Mouse (Mus musculus): ENCODE results near the gene Acsl5. TPM values are rescaled to one million over a fixed set of nuclear protein-coding genes. Genes with fewer than 3 reads are reported as not detected.

Gene Acsl5
- polyA plus RNA-seq, 2 experiments: 13.6 to 42.8 TPM

DNA sequence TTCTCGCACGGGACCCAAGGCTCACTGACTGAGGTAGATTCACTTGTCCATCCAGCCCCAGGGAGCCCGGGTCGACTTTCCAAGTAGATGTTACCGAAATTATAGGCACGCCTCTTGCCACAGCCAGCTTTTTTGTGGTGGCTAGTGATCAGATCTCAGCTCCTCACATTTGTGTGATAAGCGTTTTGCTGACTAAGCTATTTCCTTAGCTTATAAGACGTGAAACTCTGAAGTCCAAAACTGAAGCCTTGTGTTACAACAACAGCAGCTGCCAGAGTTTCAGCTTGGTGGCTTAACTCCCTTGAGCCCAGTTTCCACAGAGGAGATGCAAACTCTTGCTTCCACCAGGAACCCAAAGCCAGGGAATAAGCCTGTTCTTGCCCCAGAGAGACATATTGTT is 70.9 kb downstream of the Acsl5 start:
- Histone ChIP-seq H3K9me3 (ENCODE audit: control insufficient read depth, low read length) (no peaks in the 10 kb centered on the region), H3K4me3 (replicated peaks; ENCODE audit: low read length) (no peak overlapping the region), H3K36me3 (ENCODE audit: control insufficient read depth, insufficient read depth, low read length) (peaks cover 26% of the 10 kb centered on the region; the same call in 1 of the 2 replicates), H3K4me1 (ENCODE audit: control insufficient read depth, insufficient read depth, low read length) (no peaks in the 10 kb centered on the region), H3K9ac (ENCODE audit: low read depth, low read length, severe bottlenecking) (no peak overlapping the region), H3K4me2 (replicated peaks; ENCODE audit: low read depth, low read length, severe bottlenecking) (no peak overlapping the region), H3K27me3 (ENCODE audit: control insufficient read depth, insufficient read depth, low read length) (no peaks in the 10 kb centered on the region), H3K27ac (replicated peaks; ENCODE audit: low read depth, low read length) (no peak overlapping the region)
- ATAC-seq (ENCODE audit: low FRiP score, low read depth) (no peak), DNase-seq (ENCODE audit: low spot score) (no peak)
- WGBS: 85% methylated on average over 8 of the region's 8 CpGs
- no peak for TF ChIP-seq POLR2A (IDR thresholded peaks at IDR 0.05; ENCODE audit: borderline replicate concordance, extremely low read depth, insufficient read depth, insufficient read length)

DNA sequence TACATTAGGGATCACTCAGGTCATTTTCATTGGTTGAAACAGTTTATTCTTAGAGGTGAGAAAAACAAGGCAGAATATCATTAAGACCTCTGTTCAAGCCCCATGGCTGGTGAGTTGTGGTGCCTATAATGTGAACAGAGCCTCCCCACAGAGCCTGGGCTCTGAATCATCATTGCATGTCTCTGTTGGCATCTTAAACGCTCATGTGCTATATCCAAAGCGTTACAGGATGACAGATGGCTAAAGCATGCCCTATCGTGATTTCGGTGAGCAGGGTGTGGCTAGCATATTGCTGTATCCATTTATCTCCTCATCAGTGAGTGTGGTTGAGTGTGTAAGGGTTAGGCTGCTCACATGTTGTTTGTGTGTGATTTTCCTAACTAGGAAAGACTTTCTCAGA is 75.8 kb downstream of the Acsl5 start:
- WGBS: 82% methylated on average over 4 of the region's 4 CpGs
- Histone ChIP-seq H3K36me3 (ENCODE audit: control insufficient read depth, insufficient read depth, low read length) (peaks cover 50% of the 10 kb centered on the region), H3K9ac (ENCODE audit: low read depth, low read length, severe bottlenecking) (no peak overlapping the region), H3K4me2 (replicated peaks; ENCODE audit: low read depth, low read length, severe bottlenecking) (no peak overlapping the region), H3K4me1 (ENCODE audit: control insufficient read depth, insufficient read depth, low read length) (no peaks in the 10 kb centered on the region), H3K4me3 (replicated peaks; ENCODE audit: low read length) (no peak overlapping the region), H3K27ac (replicated peaks; ENCODE audit: low read depth, low read length) (no peak overlapping the region), H3K9me3 (ENCODE audit: control insufficient read depth, low read length) (no peaks in the 10 kb centered on the region), H3K27me3 (ENCODE audit: control insufficient read depth, insufficient read depth, low read length) (no peaks in the 10 kb centered on the region)
- no peak for ATAC-seq (ENCODE audit: low FRiP score, low read depth)
- DNase-seq (ENCODE audit: low spot score): no peak
- no peak for TF ChIP-seq POLR2A (IDR thresholded peaks at IDR 0.05; ENCODE audit: borderline replicate concordance, extremely low read depth, insufficient read depth, insufficient read length)

DNA sequence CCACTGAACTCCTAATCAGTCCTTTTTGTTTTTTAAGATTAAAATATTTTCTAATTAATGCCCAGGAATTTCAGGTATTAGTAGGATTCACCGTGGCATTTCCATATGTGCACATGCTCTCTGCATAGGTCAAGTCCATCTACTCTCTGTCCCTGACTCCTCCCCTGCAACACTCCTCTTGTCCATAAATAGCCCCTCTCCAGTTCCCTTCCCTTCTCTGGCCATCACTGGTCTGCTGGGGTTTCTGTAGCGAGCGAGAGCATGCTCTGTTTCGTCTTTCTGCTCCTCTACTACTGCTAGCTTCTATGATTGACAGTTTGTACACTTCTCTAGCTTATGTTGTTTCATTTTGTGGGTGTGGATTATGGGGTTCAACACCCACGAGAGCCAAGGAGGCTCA is 80.0 kb downstream of the Acsl5 start:
- Histone ChIP-seq H3K4me3 (replicated peaks; ENCODE audit: low read length) (no peak overlapping the region), H3K9ac (ENCODE audit: low read depth, low read length, severe bottlenecking) (no peak overlapping the region), H3K27ac (replicated peaks; ENCODE audit: low read depth, low read length) (no peak overlapping the region), H3K36me3 (ENCODE audit: control insufficient read depth, insufficient read depth, low read length) (peaks cover 28% of the 10 kb centered on the region), H3K4me1 (ENCODE audit: control insufficient read depth, insufficient read depth, low read length) (no peaks in the 10 kb centered on the region), H3K9me3 (ENCODE audit: control insufficient read depth, low read length) (no peaks in the 10 kb centered on the region), H3K27me3 (ENCODE audit: control insufficient read depth, insufficient read depth, low read length) (no peaks in the 10 kb centered on the region), H3K4me2 (replicated peaks; ENCODE audit: low read depth, low read length, severe bottlenecking) (no peak overlapping the region)
- 87% methylated on average over 5 of the region's 5 CpGs for WGBS
- TF ChIP-seq POLR2A (IDR thresholded peaks at IDR 0.05; ENCODE audit: borderline replicate concordance, extremely low read depth, insufficient read depth, insufficient read length): no peak
- DNase-seq (ENCODE audit: low spot score): no peak
- ATAC-seq (ENCODE audit: low FRiP score, low read depth): no peak

DNA sequence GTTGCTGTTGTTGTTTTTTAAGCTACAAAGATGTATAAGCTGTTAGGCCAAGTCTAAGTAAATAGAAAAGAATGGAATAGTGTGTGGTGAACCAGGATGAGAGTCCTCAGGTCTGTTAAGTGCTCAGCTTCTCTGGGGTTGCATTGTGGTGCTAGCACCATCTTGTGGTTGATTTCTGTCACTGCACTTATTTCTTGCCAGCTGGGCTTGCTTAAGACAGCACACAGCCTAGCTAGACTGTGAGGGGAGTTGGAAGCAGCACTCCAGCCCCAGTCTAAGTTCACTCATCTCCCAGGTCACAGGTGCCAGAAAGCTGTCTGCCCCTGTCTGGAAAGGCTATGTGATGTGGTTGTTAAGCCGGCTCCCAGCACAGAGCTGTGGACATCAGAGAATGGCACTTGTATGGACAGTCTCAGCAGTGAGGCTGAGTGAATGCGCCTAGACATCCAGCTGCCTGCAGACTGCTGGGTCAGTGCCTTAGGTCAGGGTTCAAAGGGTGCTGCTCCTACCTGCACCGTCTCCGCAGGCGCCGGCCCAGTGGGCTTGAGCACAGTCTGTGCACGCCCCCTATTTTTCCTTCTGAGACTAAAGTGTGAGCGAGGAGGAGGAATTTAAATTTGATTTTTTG is 81.0 kb downstream of the Acsl5 start:
- Histone ChIP-seq H3K4me2 (replicated peaks; ENCODE audit: low read depth, low read length, severe bottlenecking) (no peak overlapping the region), H3K36me3 (ENCODE audit: control insufficient read depth, insufficient read depth, low read length) (peaks cover 28% of the 10 kb centered on the region), H3K9ac (ENCODE audit: low read depth, low read length, severe bottlenecking) (no peak overlapping the region), H3K4me1 (ENCODE audit: control insufficient read depth, insufficient read depth, low read length) (peaks cover 3% of the 10 kb centered on the region; the same call in 1 of the 2 replicates), H3K27me3 (ENCODE audit: control insufficient read depth, insufficient read depth, low read length) (no peaks in the 10 kb centered on the region), H3K27ac (replicated peaks; ENCODE audit: low read depth, low read length) (no peak overlapping the region), H3K4me3 (replicated peaks; ENCODE audit: low read length) (no peak overlapping the region), H3K9me3 (ENCODE audit: control insufficient read depth, low read length) (no peaks in the 10 kb centered on the region)
- 87% methylated on average over 8 of the region's 8 CpGs for WGBS
- DNase-seq (ENCODE audit: low spot score) (peak; percentile 82), ATAC-seq (ENCODE audit: low FRiP score, low read depth) (peak; percentile 84)
- no peak for TF ChIP-seq POLR2A (IDR thresholded peaks at IDR 0.05; ENCODE audit: borderline replicate concordance, extremely low read depth, insufficient read depth, insufficient read length)

DNA sequence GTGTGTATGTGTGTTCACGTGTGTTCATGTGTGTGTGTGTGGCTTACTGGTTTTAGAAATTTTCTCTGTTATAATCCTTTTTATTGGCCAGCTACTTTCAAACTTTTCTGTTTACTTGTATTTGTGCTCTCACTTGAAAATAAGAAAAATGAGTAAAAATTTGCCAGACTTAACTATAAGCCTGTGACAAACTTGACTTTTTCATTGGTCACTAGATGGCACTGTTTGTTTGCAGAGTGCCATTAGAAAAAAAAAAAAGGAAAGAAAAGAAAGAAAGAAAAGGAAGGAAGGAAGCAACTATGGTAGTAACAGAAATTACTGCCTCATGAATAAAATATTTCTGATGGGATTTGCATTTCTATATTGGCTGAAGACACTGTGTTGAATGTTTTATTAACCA is 84.1 kb downstream of the Acsl5 start:
- 95% methylated on average over 1 of the region's 1 CpGs for WGBS
- TF ChIP-seq POLR2A (IDR thresholded peaks at IDR 0.05; ENCODE audit: borderline replicate concordance, extremely low read depth, insufficient read depth, insufficient read length): no peak
- peak; percentile 41 for DNase-seq (ENCODE audit: low spot score)
- H3K36me3 ChIP-seq (ENCODE audit: control insufficient read depth, insufficient read depth, low read length): 0 out of 2 replicates have a peak, but pooled peaks cover 5% of the 10 kb centered on the region
- H3K27ac ChIP-seq (replicated peaks; ENCODE audit: low read depth, low read length): no peak overlapping the region
- peaks cover 9% of the 10 kb centered on the region for H3K4me1 ChIP-seq (ENCODE audit: control insufficient read depth, insufficient read depth, low read length)
- no peaks in the 10 kb centered on the region for H3K27me3 ChIP-seq (ENCODE audit: control insufficient read depth, insufficient read depth, low read length)
- H3K9ac ChIP-seq (ENCODE audit: low read depth, low read length, severe bottlenecking): no peak overlapping the region
- no peak overlapping the region for H3K4me2 ChIP-seq (replicated peaks; ENCODE audit: low read depth, low read length, severe bottlenecking)
- no peaks in the 10 kb centered on the region for H3K9me3 ChIP-seq (ENCODE audit: control insufficient read depth, low read length)
- no peak overlapping the region for H3K4me3 ChIP-seq (replicated peaks; ENCODE audit: low read length)
- ATAC-seq (ENCODE audit: low FRiP score, low read depth): no peak
